Comparison of ENCODE assay signal across 8 mouse cellular contexts in the genomic region with DNA sequence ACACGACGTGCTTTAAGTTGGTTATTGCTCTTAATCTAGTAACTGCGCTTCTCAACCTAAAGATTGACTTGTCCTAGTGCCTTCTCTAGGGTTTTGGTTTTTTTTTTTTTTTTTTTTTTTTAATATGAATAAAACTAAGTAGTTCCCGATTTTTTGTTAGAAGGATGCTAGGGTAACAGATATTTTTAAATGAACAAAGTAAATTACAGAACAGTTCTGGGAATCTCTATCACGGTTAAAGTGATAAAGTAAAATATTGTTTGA. TPM values are rescaled to one million over a fixed set of nuclear protein-coding genes. Genes with fewer than 3 reads are reported as not detected.
DNase-seq lines count a peak whose midpoint lies in the region; ATAC-seq and TF ChIP-seq lines count a peak whose summit lies in the region.

No protein-coding gene starts in this region.

- no peak for ATAC-seq in hindbrain, embryonic 13.5 days (ENCODE audit: low FRiP score)
- ATAC-seq in midbrain, embryonic 13.5 days: no peak

- DNase-seq in kidney, adult 2 months: no peak
- DNase-seq in kidney, postnatal 4 days: no peak
- no peak for DNase-seq in T-cell, adult 2 months (ENCODE audit: low spot score)
- no peak for DNase-seq in gastrocnemius, postnatal 36 days
- no peak for DNase-seq in right cerebral cortex, postnatal 14 days

- H3K4me3 ChIP-seq in kidney, adult 2 months (ENCODE audit: insufficient read depth, low read depth, low read length): peak overlapping the region; percentile 76
- H3K4me3 ChIP-seq in bone marrow, adult 2 months (replicated peaks; ENCODE audit: control insufficient read depth, low read depth, low read length): peak overlapping the region; percentile 96
- H3K4me3 ChIP-seq in hindbrain, embryonic 13.5 days: peak overlapping the region; percentile 94
- peak overlapping the region; percentile 93 for H3K4me3 ChIP-seq in midbrain, embryonic 13.5 days (replicated peaks)

- peak overlapping the region; percentile 86 for H3K4me2 ChIP-seq in hindbrain, embryonic 13.5 days
- peak overlapping the region; percentile 82 for H3K4me2 ChIP-seq in midbrain, embryonic 13.5 days (replicated peaks)

- WGBS in kidney, adult 2 months: 6% methylated on average over 5 of the region's 5 CpGs
- 1% methylated on average over 5 of the region's 5 CpGs for WGBS in bone marrow, adult 2 months
- 6% methylated on average over 5 of the region's 5 CpGs for WGBS in hindbrain, embryonic 13.5 days
- WGBS in midbrain, embryonic 13.5 days: 5% methylated on average over 5 of the region's 5 CpGs

- peaks cover 10% of the 10 kb centered on the region; the same call in 1 of the 2 replicates for H3K4me1 ChIP-seq in kidney, adult 2 months (ENCODE audit: control insufficient read depth, insufficient read depth, low read length)
- H3K4me1 ChIP-seq in bone marrow, adult 2 months (ENCODE audit: control insufficient read depth, insufficient read depth, low read length): peaks cover 3% of the 10 kb centered on the region; the same call in 1 of the 2 replicates
- H3K4me1 ChIP-seq in hindbrain, embryonic 13.5 days (replicated peaks): peaks cover 28% of the 10 kb centered on the region
- H3K4me1 ChIP-seq in midbrain, embryonic 13.5 days (replicated peaks): peaks cover 35% of the 10 kb centered on the region

- H3K9me3 ChIP-seq in hindbrain, embryonic 13.5 days: no peaks in the 10 kb centered on the region
- H3K9me3 ChIP-seq in midbrain, embryonic 13.5 days: no peaks in the 10 kb centered on the region

- no peak overlapping the region for H3K27ac ChIP-seq in kidney, adult 2 months (ENCODE audit: insufficient read depth, low read depth, low read length)
- H3K27ac ChIP-seq in bone marrow, adult 2 months (ENCODE audit: control insufficient read depth, insufficient read depth, low read depth, low read length, poor library complexity): no peak overlapping the region
- no peak overlapping the region for H3K27ac ChIP-seq in hindbrain, embryonic 13.5 days
- no peak overlapping the region for H3K27ac ChIP-seq in midbrain, embryonic 13.5 days

- no peak for TF ChIP-seq POLR2A in kidney, adult 2 months (IDR thresholded peaks at IDR 0.05; ENCODE audit: low read depth, low read length)
- no peak for TF ChIP-seq POLR2A in bone marrow, adult 2 months (IDR thresholded peaks at IDR 0.05; ENCODE audit: borderline replicate concordance, control insufficient read depth, low read depth, low read length)

- peaks cover 2% of the 10 kb centered on the region; the same call in 1 of the 2 replicates for H3K36me3 ChIP-seq in kidney, adult 2 months (ENCODE audit: control insufficient read depth, insufficient read depth, low read length)
- peaks cover 7% of the 10 kb centered on the region; the same call in 1 of the 2 replicates for H3K36me3 ChIP-seq in hindbrain, embryonic 13.5 days
- peaks cover 17% of the 10 kb centered on the region for H3K36me3 ChIP-seq in midbrain, embryonic 13.5 days

- intact Hi-C loops in gastrocnemius, postnatal 36 days (cut with DNase I): no loop called here

- no peaks in the 10 kb centered on the region for H3K27me3 ChIP-seq in kidney, adult 2 months (replicated peaks; ENCODE audit: control insufficient read depth, insufficient read depth, low read length)
- H3K27me3 ChIP-seq in hindbrain, embryonic 13.5 days: no peaks in the 10 kb centered on the region
- H3K27me3 ChIP-seq in midbrain, embryonic 13.5 days: no peaks in the 10 kb centered on the region

- H3K9ac ChIP-seq in hindbrain, embryonic 13.5 days: peak overlapping the region; percentile 89
- peak overlapping the region; percentile 89 for H3K9ac ChIP-seq in midbrain, embryonic 13.5 days (replicated peaks)

- no peak for TF ChIP-seq CTCF in kidney, adult 2 months (conservative IDR thresholded peaks at IDR 0.05; ENCODE audit: insufficient read depth, insufficient read length, low read depth, low read length)
- TF ChIP-seq CTCF in bone marrow, adult 2 months (IDR thresholded peaks at IDR 0.05; ENCODE audit: control insufficient read depth, insufficient read depth, low read length): no peak

RNA-seq across cellular contexts. Expression of gene Cd164, which starts 1.1 kb away (rescaled TPM):
- polyA plus RNA-seq in kidney, adult 2 months (2012; rRNA removed): 241 and 291 TPM in 2 replicates
- 20.0 and 36.5 TPM in 2 replicates for polyA plus RNA-seq in bone marrow, adult 2 months (2011; ENCODE audit: insufficient read depth, insufficient read length, low replicate concordance, missing spikeins)
- polyA plus RNA-seq in hindbrain, embryonic 13.5 days (2015; fragmentation: Nextera tagmentation; extraction: Ambion mirVana): 55.9 and 62.1 TPM in 2 replicates
- polyA plus RNA-seq in midbrain, embryonic 13.5 days (2015; fragmentation: Nextera tagmentation; extraction: Ambion mirVana): 51.3 and 56.5 TPM in 2 replicates
- total RNA-seq in gastrocnemius, postnatal 36 days (2021): 100 to 1,000 TPM; 122 to 130 TPM

RNA-seq across cellular contexts. Expression of gene Ppil6, which starts 30.1 kb away (rescaled TPM):
- 2.5 and 3.2 TPM in 2 replicates for polyA plus RNA-seq in kidney, adult 2 months (2012; rRNA removed)
- not detected in 2 replicates for polyA plus RNA-seq in bone marrow, adult 2 months (2011; ENCODE audit: insufficient read depth, insufficient read length, low replicate concordance, missing spikeins)
- 2.7 and 4.6 TPM in 2 replicates for polyA plus RNA-seq in hindbrain, embryonic 13.5 days (2015; fragmentation: Nextera tagmentation; extraction: Ambion mirVana)
- 1.6 and 2.7 TPM in 2 replicates for polyA plus RNA-seq in midbrain, embryonic 13.5 days (2015; fragmentation: Nextera tagmentation; extraction: Ambion mirVana)
- total RNA-seq in gastrocnemius, postnatal 36 days (2021): not detected

RNA-seq across cellular contexts. Expression of gene Smpd2, which starts 30.2 kb away (rescaled TPM):
- 124 and 129 TPM in 2 replicates for polyA plus RNA-seq in kidney, adult 2 months (2012; rRNA removed)
- polyA plus RNA-seq in bone marrow, adult 2 months (2011; ENCODE audit: insufficient read depth, insufficient read length, low replicate concordance, missing spikeins): 3.9 and 16.7 TPM in 2 replicates
- polyA plus RNA-seq in hindbrain, embryonic 13.5 days (2015; fragmentation: Nextera tagmentation; extraction: Ambion mirVana): 31.6 and 39.4 TPM in 2 replicates
- polyA plus RNA-seq in midbrain, embryonic 13.5 days (2015; fragmentation: Nextera tagmentation; extraction: Ambion mirVana): 35.0 and 37.0 TPM in 2 replicates
- total RNA-seq in gastrocnemius, postnatal 36 days (2021): 10 to 100 TPM; 10.7 to 11.4 TPM

RNA-seq across cellular contexts. Expression of gene Mical1, which starts 44.2 kb away (rescaled TPM):
- polyA plus RNA-seq in kidney, adult 2 months (2012; rRNA removed): 9.1 and 10.2 TPM in 2 replicates
- polyA plus RNA-seq in bone marrow, adult 2 months (2011; ENCODE audit: insufficient read depth, insufficient read length, low replicate concordance, missing spikeins): 50.0 and 123 TPM in 2 replicates
- 27.9 and 29.6 TPM in 2 replicates for polyA plus RNA-seq in hindbrain, embryonic 13.5 days (2015; fragmentation: Nextera tagmentation; extraction: Ambion mirVana)
- 27.9 and 31.9 TPM in 2 replicates for polyA plus RNA-seq in midbrain, embryonic 13.5 days (2015; fragmentation: Nextera tagmentation; extraction: Ambion mirVana)
- total RNA-seq in gastrocnemius, postnatal 36 days (2021): 1 to 10 TPM; 5.0 to 5.1 TPM
